Mouse (Mus musculus) neural tube, embryonic 14.5 days (tissue): ENCODE measurements at regions not wholly inside any gene's neighbourhood (a gene's known extent, or its start where the extent isn't known, plus 50 kb on each side); places are given as distances from the start of the nearest gene placed in this dataset.

Experiments
- ATAC-seq: fragments of 200-750 bp; cut with Nextera tagmentation; 2 replicates; pipeline ENCODE4 v1.8.0; 2017; ENCODE audit warnings: low read depth, mild to moderate bottlenecking, moderate TSS enrichment, moderate library complexity
- H3K27ac ChIP-seq: fragments of 300-500 bp; sonication (generic); 2 replicates; pipeline ENCODE4 v1.5.1; 2014; ENCODE audit warnings: low read depth, mild to moderate bottlenecking, control low read depth, low read length, moderate library complexity, mixed read lengths
- H3K27me3 ChIP-seq: fragments of 300-500 bp; sonication (generic); 2 replicates; pipeline ENCODE4 v1.6.1; 2014; ENCODE audit warnings: low read length; ENCODE audit not compliant: control insufficient read depth, insufficient read depth
- H3K36me3 ChIP-seq: fragments of 300-500 bp; sonication (generic); 2 replicates; pipeline ENCODE4 v1.6.1; 2014; ENCODE audit warnings: low read length, mixed read lengths; ENCODE audit not compliant: control insufficient read depth, insufficient read depth
- H3K4me1 ChIP-seq: fragments of 300-500 bp; sonication (generic); 2 replicates; pipeline ENCODE4 v1.6.1; 2014; ENCODE audit warnings: low read length; ENCODE audit not compliant: control insufficient read depth, insufficient read depth
- H3K4me2 ChIP-seq: fragments of 300-500 bp; sonication (generic); 2 replicates; pipeline ENCODE4 v1.6.1; 2014; ENCODE audit warnings: mild to moderate bottlenecking, low read depth, low read length, control low read depth
- H3K4me3 ChIP-seq: fragments of 300-500 bp; sonication (generic); 2 replicates; pipeline ENCODE4 v1.5.1; 2014; ENCODE audit warnings: low read depth, low read length, control low read depth, mixed read lengths
- H3K9ac ChIP-seq: fragments of 300-500 bp; sonication (generic); replicated peaks from 2 replicates; pipeline ENCODE4 v1.6.1; 2014; ENCODE audit warnings: low read depth, mild to moderate bottlenecking, control low read depth, low read length, mixed read lengths
- H3K9me3 ChIP-seq: fragments of 300-500 bp; sonication (generic); 2 replicates; pipeline ENCODE4 v1.6.1; 2016; ENCODE audit warnings: low read length; ENCODE audit not compliant: control insufficient read depth
- WGBS: fragments of 180-500 bp; shearing (Covaris S2); extraction: QIAGEN DNeasy Blood & Tissue Kit; methylation state at CpG from one replicate; pipeline ENCODE4 v1.1.7; 2014; 5-methylcytosine and 5-hydroxymethylcytosine counted together

DNA sequence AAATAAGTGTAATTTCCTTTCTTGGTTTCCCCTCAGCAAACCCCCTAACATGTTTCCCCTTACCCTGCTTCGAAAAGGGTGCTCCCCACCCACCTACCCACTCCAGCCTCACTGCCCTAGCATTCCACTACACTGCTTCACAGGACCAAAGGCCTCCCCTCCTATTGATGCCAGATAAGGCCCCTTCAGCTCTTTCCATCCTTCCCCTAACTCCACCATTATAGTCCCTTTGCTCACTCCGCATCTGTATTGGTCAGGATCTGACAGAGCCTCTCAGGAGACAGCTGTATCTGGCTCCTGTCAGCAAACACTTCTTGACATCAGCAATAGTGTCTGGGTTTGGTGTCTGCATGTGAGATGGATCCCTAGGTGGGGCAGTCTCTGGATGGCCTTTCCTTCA lies 267.3 kb upstream of the Flrt2 start:
- no peaks in the 10 kb centered on the region for H3K4me1 ChIP-seq
- 88% methylated on average over 2 of the region's 2 CpGs for WGBS
- no peak overlapping the region for H3K4me2 ChIP-seq
- no peaks in the 10 kb centered on the region for H3K9me3 ChIP-seq
- no peak overlapping the region for H3K4me3 ChIP-seq
- no peak overlapping the region for H3K27ac ChIP-seq
- H3K9ac ChIP-seq, result no peak overlapping the region
- no peak for ATAC-seq
- no peaks in the 10 kb centered on the region for H3K27me3 ChIP-seq
- no peaks in the 10 kb centered on the region for H3K36me3 ChIP-seq

- no peak overlapping the region for H3K27ac ChIP-seq
- no peak for ATAC-seq
- no peaks in the 10 kb centered on the region for H3K9me3 ChIP-seq
- no peaks in the 10 kb centered on the region for H3K4me1 ChIP-seq
- no peak overlapping the region for H3K4me3 ChIP-seq
- H3K27me3 ChIP-seq, result no peaks in the 10 kb centered on the region
- H3K36me3 ChIP-seq, result no peaks in the 10 kb centered on the region
- H3K4me2 ChIP-seq, result no peak overlapping the region
- whole genome bisulfite sequencing, result 78% methylated on average over 2 of the region's 2 CpGs
- no peak overlapping the region for H3K9ac ChIP-seq
Observed at GRCm38 (mm10) chr12:95437226-95437625, 254.8 kb upstream of the Flrt2 start.

DNA sequence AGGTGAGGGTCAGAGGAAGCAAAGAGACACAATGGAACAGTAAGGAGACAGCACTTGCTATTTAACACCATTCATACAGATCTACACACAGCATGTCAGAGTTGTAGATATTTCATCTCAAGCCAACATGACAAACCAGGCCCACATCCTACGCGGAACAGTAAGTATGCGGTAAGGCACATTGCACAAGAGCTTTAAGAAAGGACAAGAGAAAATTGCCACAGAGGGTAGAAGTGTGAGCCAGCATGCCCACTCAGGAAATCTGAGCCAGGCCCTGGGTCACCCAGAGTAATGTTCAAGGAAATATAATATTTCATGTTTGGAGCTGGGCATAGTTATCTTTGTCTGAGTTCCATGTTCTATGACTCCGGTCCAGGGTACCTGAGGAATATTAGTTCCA lies 234.5 kb upstream of the Flrt2 start:
- WGBS, result 97% methylated on average over 4 of the region's 4 CpGs
- H3K4me3 ChIP-seq, result no peak overlapping the region
- no peak overlapping the region for H3K9ac ChIP-seq
- no peak overlapping the region for H3K27ac ChIP-seq
- H3K36me3 ChIP-seq, result no peaks in the 10 kb centered on the region
- H3K27me3 ChIP-seq, result no peaks in the 10 kb centered on the region
- H3K4me2 ChIP-seq, result no peak overlapping the region
- ATAC-seq, result no peak
- H3K4me1 ChIP-seq, result no peaks in the 10 kb centered on the region
- no peaks in the 10 kb centered on the region for H3K9me3 ChIP-seq

DNA sequence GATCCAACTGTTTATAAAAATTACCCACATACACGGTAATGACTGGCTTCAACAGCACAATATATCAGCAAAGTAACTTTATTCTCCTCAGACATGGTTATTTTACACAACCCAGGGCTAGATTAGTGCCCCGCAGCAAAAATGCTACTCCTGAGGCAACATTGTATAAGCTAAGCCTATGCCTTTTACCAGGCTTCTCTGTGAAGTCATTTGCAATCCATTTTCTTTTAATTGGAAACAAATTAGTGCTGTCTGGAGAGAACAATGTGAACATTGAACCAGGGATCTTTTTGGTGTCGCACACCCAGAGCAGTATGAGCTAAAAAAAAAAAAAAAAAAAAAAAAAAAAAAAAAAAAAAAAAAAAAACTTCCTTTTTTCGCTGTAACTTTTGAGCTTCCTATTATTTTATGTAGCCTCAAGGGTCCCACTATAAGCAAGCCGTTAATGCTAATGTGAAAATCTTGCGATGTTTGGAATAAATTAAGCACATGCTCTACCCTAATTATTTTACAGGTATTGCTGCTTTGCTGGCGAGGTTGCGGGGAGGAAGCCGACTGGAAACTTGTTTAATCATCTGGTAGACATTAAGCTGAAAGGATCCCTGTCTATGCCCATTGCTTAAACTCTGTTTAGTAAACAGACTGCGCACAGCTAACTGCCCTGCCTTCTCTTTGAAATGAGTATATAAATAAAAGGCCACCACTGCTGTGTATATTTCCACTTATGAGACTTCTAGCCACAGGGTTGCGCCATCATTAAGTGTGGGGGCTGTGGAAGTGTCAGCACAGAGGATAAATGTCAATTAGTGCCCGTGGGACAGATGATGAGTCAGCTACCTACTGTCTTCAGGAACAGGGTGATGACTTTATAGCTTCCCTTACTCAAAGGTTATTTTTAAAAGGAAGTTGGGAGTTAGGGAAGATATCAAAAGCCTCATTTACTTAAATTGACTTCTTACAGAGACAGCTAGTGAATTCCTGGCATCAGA lies 225.2 kb upstream of the Flrt2 start:
- H3K36me3 ChIP-seq, result no peaks in the 10 kb centered on the region
- ATAC-seq, result peak; percentile 31; the same call in 1 of the 2 replicates
- 29% methylated on average over 12 of the region's 12 CpGs for whole genome bisulfite sequencing
- H3K27ac ChIP-seq, result no peak overlapping the region
- H3K27me3 ChIP-seq, result no peaks in the 10 kb centered on the region
- H3K4me3 ChIP-seq, result no peak overlapping the region
- no peak overlapping the region for H3K9ac ChIP-seq
- peak overlapping the region; percentile 21; the same call in 1 of the 2 replicates for H3K4me2 ChIP-seq
- no peaks in the 10 kb centered on the region for H3K4me1 ChIP-seq
- no peaks in the 10 kb centered on the region for H3K9me3 ChIP-seq

DNA sequence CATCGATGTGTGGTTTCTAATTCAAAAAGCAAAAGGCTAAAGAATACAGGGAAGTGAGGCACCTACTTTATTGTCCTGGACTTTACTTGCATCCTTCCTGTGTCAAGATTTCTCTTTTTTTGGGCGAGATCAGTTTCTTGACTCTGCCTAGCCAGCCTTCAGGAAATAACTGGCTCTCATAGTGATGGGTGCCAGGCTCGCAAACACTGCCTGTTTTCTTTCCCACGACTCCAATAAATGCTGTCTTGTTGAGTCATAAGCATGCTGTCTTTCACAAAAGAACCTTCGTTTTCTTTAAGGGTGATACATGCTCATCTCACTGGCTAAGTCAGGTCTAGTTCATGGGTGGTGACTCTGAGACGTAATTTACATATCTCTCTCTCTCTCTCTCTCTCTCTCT lies 222.1 kb upstream of the Flrt2 start:
- Histone ChIP-seq H3K36me3 (no peaks in the 10 kb centered on the region), H3K9ac (no peak overlapping the region), H3K4me1 (no peaks in the 10 kb centered on the region), H3K9me3 (no peaks in the 10 kb centered on the region), H3K27me3 (no peaks in the 10 kb centered on the region), H3K27ac (no peak overlapping the region), H3K4me2 (no peak overlapping the region), H3K4me3 (no peak overlapping the region)
- ATAC-seq, result no peak
- 71% methylated on average over 6 of the region's 6 CpGs for WGBS

- H3K4me2 ChIP-seq, result no peak overlapping the region
- no peaks in the 10 kb centered on the region for H3K36me3 ChIP-seq
- H3K27ac ChIP-seq, result no peak overlapping the region
- no peaks in the 10 kb centered on the region for H3K4me1 ChIP-seq
- H3K27me3 ChIP-seq, result no peaks in the 10 kb centered on the region
- H3K4me3 ChIP-seq, result no peak overlapping the region
- ATAC-seq, result no peak
- H3K9me3 ChIP-seq, result no peaks in the 10 kb centered on the region
- H3K9ac ChIP-seq, result no peak overlapping the region
Observed at GRCm38 (mm10) chr12:95486502-95486901, 205.5 kb upstream of the Flrt2 start.

DNA sequence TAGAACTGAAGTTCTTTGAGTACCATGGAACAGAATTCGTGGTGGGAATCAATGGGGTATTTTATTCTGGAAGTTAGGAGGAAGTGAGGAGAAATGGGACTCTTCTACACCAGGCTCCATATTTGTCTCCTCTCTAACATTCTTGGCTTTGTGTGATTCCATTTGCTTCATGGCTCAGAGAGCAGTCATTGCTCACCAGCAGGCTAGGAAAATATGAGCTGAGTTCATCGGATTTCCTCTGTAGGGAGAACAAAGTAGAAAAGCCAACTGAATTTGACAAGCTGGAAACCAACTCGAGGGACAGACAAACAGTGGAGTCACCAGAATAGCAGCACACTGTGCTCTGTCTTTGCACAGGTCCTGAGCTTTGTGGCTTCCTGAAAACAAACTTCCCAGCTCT lies 203.7 kb upstream of the Flrt2 start:
- Histone ChIP-seq H3K9me3 (no peaks in the 10 kb centered on the region), H3K27me3 (no peaks in the 10 kb centered on the region), H3K4me3 (no peak overlapping the region), H3K9ac (no peak overlapping the region), H3K36me3 (no peaks in the 10 kb centered on the region), H3K4me2 (no peak overlapping the region), H3K27ac (no peak overlapping the region), H3K4me1 (no peaks in the 10 kb centered on the region)
- WGBS, result 79% methylated on average over 3 of the region's 3 CpGs
- no peak for ATAC-seq

GRCm38 (mm10) chr12:95489374-95489773 lies 202.7 kb upstream of the Flrt2 start:
- Histone ChIP-seq H3K36me3 (no peaks in the 10 kb centered on the region), H3K27me3 (no peaks in the 10 kb centered on the region), H3K4me3 (no peak overlapping the region), H3K27ac (no peak overlapping the region), H3K9ac (no peak overlapping the region), H3K4me2 (no peak overlapping the region), H3K9me3 (no peaks in the 10 kb centered on the region), H3K4me1 (no peaks in the 10 kb centered on the region)
- no peak for ATAC-seq
- WGBS, result 86% methylated on average over 2 of the region's 2 CpGs

DNA sequence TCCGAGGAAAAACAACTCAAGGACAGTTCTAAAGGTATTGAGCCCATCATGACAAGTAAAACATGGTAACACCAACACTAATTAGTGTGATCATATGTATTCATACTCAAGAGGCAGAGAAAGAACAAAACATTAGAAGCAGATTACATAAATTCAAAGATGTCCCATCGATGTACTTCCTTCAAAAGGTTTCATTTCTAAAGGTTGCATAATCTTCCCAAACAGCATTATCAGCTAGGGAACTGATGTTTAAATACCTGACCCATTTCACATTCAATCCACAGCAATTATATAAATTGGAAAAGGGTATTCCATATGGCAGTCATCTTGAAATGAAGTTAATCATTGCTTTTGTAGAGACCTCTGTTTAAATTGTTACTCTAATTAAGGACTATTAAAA lies 202.2 kb upstream of the Flrt2 start:
- Histone ChIP-seq H3K9me3 (no peaks in the 10 kb centered on the region), H3K4me2 (no peak overlapping the region), H3K36me3 (no peaks in the 10 kb centered on the region), H3K27ac (no peak overlapping the region), H3K4me3 (no peak overlapping the region), H3K4me1 (no peaks in the 10 kb centered on the region), H3K27me3 (no peaks in the 10 kb centered on the region), H3K9ac (no peak overlapping the region)
- ATAC-seq, result no peak
- 84% methylated on average over 2 of the region's 2 CpGs for WGBS
